Mouse (Mus musculus): Measurements from ENCODE around the gene Ptpn22. TPM values are rescaled to one million over a fixed set of nuclear protein-coding genes. Genes with fewer than 3 reads are reported as not detected.

The Ptpn22 gene
- polyA plus RNA-seq, 1 experiment from 2014 or later = 0.17 TPM

GRCm38 (mm10) chr3:103913451-103913961, 53.9 kb downstream of the Ptpn22 start:
- peak overlapping the region; percentile 59 for H3K9ac ChIP-seq (ENCODE audit: low read length)
- peak overlapping the region; percentile 70 for H3K4me2 ChIP-seq (ENCODE audit: low read length)
- peak; percentile 18 for DNase-seq (ENCODE audit: low spot score)
- H3K27me3 ChIP-seq (replicated peaks; ENCODE audit: control insufficient read depth, insufficient read depth, low read length) = no peaks in the 10 kb centered on the region
- H3K9me3 ChIP-seq (replicated peaks; ENCODE audit: control insufficient read depth, low read length) = no peaks in the 10 kb centered on the region
- peak overlapping the region; percentile 95 for H3K27ac ChIP-seq (ENCODE audit: low read depth, low read length)
- peaks cover 9% of the 10 kb centered on the region for H3K4me1 ChIP-seq (ENCODE audit: control insufficient read depth, insufficient read depth, low read length)
- H3K36me3 ChIP-seq (ENCODE audit: control insufficient read depth, insufficient read depth, low read length) = no peaks in the 10 kb centered on the region
- peak; percentile 10 for ATAC-seq
- peak overlapping the region; percentile 79 for H3K4me3 ChIP-seq (ENCODE audit: low read depth, low read length)
- 4% methylated on average over 11 of the region's 11 CpGs for WGBS

- Histone ChIP-seq H3K9me3 (replicated peaks; ENCODE audit: control insufficient read depth, low read length) (no peaks in the 10 kb centered on the region), H3K4me2 (ENCODE audit: low read length) (peak within 1 kb of the TSS; percentile 75), H3K27ac (ENCODE audit: low read depth, low read length) (peak within 1 kb of the TSS; percentile 95), H3K4me3 (ENCODE audit: low read depth, low read length) (peak within 1 kb of the TSS; percentile 79), H3K27me3 (replicated peaks; ENCODE audit: control insufficient read depth, insufficient read depth, low read length) (no peaks in the 10 kb centered on the region), H3K36me3 (ENCODE audit: control insufficient read depth, insufficient read depth, low read length) (no peaks in the 10 kb centered on the region), H3K4me1 (ENCODE audit: control insufficient read depth, insufficient read depth, low read length) (peaks cover 9% of the 10 kb centered on the region), H3K9ac (ENCODE audit: low read length) (peak within 1 kb of the TSS; percentile 94)
- peak; percentile 100 for DNase-seq (ENCODE audit: low spot score)
- under 1% methylated on average over 55 of the region's 55 CpGs for WGBS
- ATAC-seq = peak; percentile 100
Measured at GRCm38 (mm10) chr3:103914010-103914669, 54.5 kb downstream of the Ptpn22 start, which contains the start of gene Rsbn1. Rsbn1 (plus strand) TSS chr3:103914120.

- H3K27ac ChIP-seq (ENCODE audit: low read depth, low read length) = peak overlapping the region; percentile 95
- peak; percentile 56 for ATAC-seq
- peak overlapping the region; percentile 94 for H3K9ac ChIP-seq (ENCODE audit: low read length)
- peaks cover 9% of the 10 kb centered on the region for H3K4me1 ChIP-seq (ENCODE audit: control insufficient read depth, insufficient read depth, low read length)
- DNase-seq (ENCODE audit: low spot score) = peak; percentile 42
- H3K36me3 ChIP-seq (ENCODE audit: control insufficient read depth, insufficient read depth, low read length) = no peaks in the 10 kb centered on the region
- H3K4me3 ChIP-seq (ENCODE audit: low read depth, low read length) = peak overlapping the region; percentile 79
- H3K27me3 ChIP-seq (replicated peaks; ENCODE audit: control insufficient read depth, insufficient read depth, low read length) = no peaks in the 10 kb centered on the region
- under 1% methylated on average over 55 of the region's 60 CpGs for WGBS
- H3K4me2 ChIP-seq (ENCODE audit: low read length) = peak overlapping the region; percentile 75
- H3K9me3 ChIP-seq (replicated peaks; ENCODE audit: control insufficient read depth, low read length) = no peaks in the 10 kb centered on the region
Measured at GRCm38 (mm10) chr3:103914732-103915508, 55.3 kb downstream of the Ptpn22 start.

- peak overlapping the region; percentile 94 for H3K9ac ChIP-seq (ENCODE audit: low read length)
- H3K27ac ChIP-seq (ENCODE audit: low read depth, low read length) = no peak overlapping the region
- H3K4me2 ChIP-seq (ENCODE audit: low read length) = peak overlapping the region; percentile 75
- ATAC-seq (no peak), DNase-seq (ENCODE audit: low spot score) (no peak)
- H3K4me3 ChIP-seq (ENCODE audit: low read depth, low read length) = peak overlapping the region; percentile 79
- 8% methylated on average over 7 of the region's 7 CpGs for WGBS
- peaks cover 9% of the 10 kb centered on the region for H3K4me1 ChIP-seq (ENCODE audit: control insufficient read depth, insufficient read depth, low read length)
- H3K36me3 ChIP-seq (ENCODE audit: control insufficient read depth, insufficient read depth, low read length) = no peaks in the 10 kb centered on the region
- H3K27me3 ChIP-seq (replicated peaks; ENCODE audit: control insufficient read depth, insufficient read depth, low read length) = no peaks in the 10 kb centered on the region
- no peaks in the 10 kb centered on the region for H3K9me3 ChIP-seq (replicated peaks; ENCODE audit: control insufficient read depth, low read length)
Measured at GRCm38 (mm10) chr3:103915509-103915896, 55.9 kb downstream of the Ptpn22 start.

- H3K9ac ChIP-seq (ENCODE audit: low read length) = peak overlapping the region; percentile 54
- peak overlapping the region; percentile 75 for H3K4me2 ChIP-seq (ENCODE audit: low read length)
- H3K4me1 ChIP-seq (ENCODE audit: control insufficient read depth, insufficient read depth, low read length) = peaks cover 9% of the 10 kb centered on the region
- no peaks in the 10 kb centered on the region for H3K27me3 ChIP-seq (replicated peaks; ENCODE audit: control insufficient read depth, insufficient read depth, low read length)
- H3K36me3 ChIP-seq (ENCODE audit: control insufficient read depth, insufficient read depth, low read length) = no peaks in the 10 kb centered on the region
- ATAC-seq = no peak
- no peak overlapping the region; the same call in 1 of the 2 replicates for H3K27ac ChIP-seq (ENCODE audit: low read depth, low read length)
- WGBS = 50% methylated on average over 5 of the region's 5 CpGs
- no peaks in the 10 kb centered on the region for H3K9me3 ChIP-seq (replicated peaks; ENCODE audit: control insufficient read depth, low read length)
- peak overlapping the region; percentile 79 for H3K4me3 ChIP-seq (ENCODE audit: low read depth, low read length)
- DNase-seq (ENCODE audit: low spot score) = no peak
Measured at GRCm38 (mm10) chr3:103916205-103916838, 56.7 kb downstream of the Ptpn22 start.

GRCm38 (mm10) chr3:103916839-103917237, 57.2 kb downstream of the Ptpn22 start:
- H3K4me3 ChIP-seq (ENCODE audit: low read depth, low read length) = peak overlapping the region; percentile 79
- H3K9ac ChIP-seq (ENCODE audit: low read length) = peak overlapping the region; percentile 54
- H3K4me1 ChIP-seq (ENCODE audit: control insufficient read depth, insufficient read depth, low read length) = peaks cover 9% of the 10 kb centered on the region
- no peak overlapping the region for H3K27ac ChIP-seq (ENCODE audit: low read depth, low read length)
- H3K9me3 ChIP-seq (replicated peaks; ENCODE audit: control insufficient read depth, low read length) = no peaks in the 10 kb centered on the region
- DNase-seq (ENCODE audit: low spot score) (no peak), ATAC-seq (no peak)
- WGBS = 67% methylated on average over 3 of the region's 3 CpGs
- H3K4me2 ChIP-seq (ENCODE audit: low read length) = peak overlapping the region; percentile 75
- H3K36me3 ChIP-seq (ENCODE audit: control insufficient read depth, insufficient read depth, low read length) = no peaks in the 10 kb centered on the region
- H3K27me3 ChIP-seq (replicated peaks; ENCODE audit: control insufficient read depth, insufficient read depth, low read length) = no peaks in the 10 kb centered on the region

GRCm38 (mm10) chr3:103920094-103920493, 60.5 kb downstream of the Ptpn22 start:
- ATAC-seq = no peak
- Histone ChIP-seq H3K4me1 (ENCODE audit: control insufficient read depth, insufficient read depth, low read length) (peaks cover 17% of the 10 kb centered on the region), H3K27me3 (replicated peaks; ENCODE audit: control insufficient read depth, insufficient read depth, low read length) (no peaks in the 10 kb centered on the region), H3K27ac (ENCODE audit: low read depth, low read length) (no peak overlapping the region), H3K4me3 (ENCODE audit: low read depth, low read length) (no peak overlapping the region), H3K9ac (ENCODE audit: low read length) (no peak overlapping the region), H3K9me3 (replicated peaks; ENCODE audit: control insufficient read depth, low read length) (no peaks in the 10 kb centered on the region), H3K4me2 (ENCODE audit: low read length) (no peak overlapping the region), H3K36me3 (ENCODE audit: control insufficient read depth, insufficient read depth, low read length) (no peaks in the 10 kb centered on the region)
- 100% methylated on average over 1 of the region's 1 CpGs for WGBS
- DNase-seq (ENCODE audit: low spot score) = no peak

- ATAC-seq (no peak), DNase-seq (ENCODE audit: low spot score) (no peak)
- Histone ChIP-seq H3K36me3 (ENCODE audit: control insufficient read depth, insufficient read depth, low read length) (peaks cover 8% of the 10 kb centered on the region; the same call in 1 of the 2 replicates), H3K4me3 (ENCODE audit: low read depth, low read length) (no peak overlapping the region), H3K9me3 (replicated peaks; ENCODE audit: control insufficient read depth, low read length) (no peaks in the 10 kb centered on the region), H3K27me3 (replicated peaks; ENCODE audit: control insufficient read depth, insufficient read depth, low read length) (no peaks in the 10 kb centered on the region), H3K4me2 (ENCODE audit: low read length) (no peak overlapping the region), H3K9ac (ENCODE audit: low read length) (no peak overlapping the region), H3K27ac (ENCODE audit: low read depth, low read length) (no peak overlapping the region), H3K4me1 (ENCODE audit: control insufficient read depth, insufficient read depth, low read length) (peaks cover 8% of the 10 kb centered on the region)
- 44% methylated on average over 3 of the region's 3 CpGs for WGBS
Measured at GRCm38 (mm10) chr3:103925302-103925701, 65.7 kb downstream of the Ptpn22 start.

All from forebrain, embryonic 14.5 days (tissue).